Mouse (Mus musculus): ENCODE results near the gene Ift88.
A peak's percentile ranks its signal among the peaks of the same experiment; 100 is the strongest.
"Not testable (repeated sequence)": the region's sequence is repeated elsewhere in the genome, so short reads cannot be mapped to it uniquely, and the experiment has no call there.

Ift88 gene

GRCm38 (mm10) chr14:57452516-57452915, 28.7 kb downstream of the Ift88 start:
- no peak for DNase-seq (ENCODE audit: low spot score)

DNA sequence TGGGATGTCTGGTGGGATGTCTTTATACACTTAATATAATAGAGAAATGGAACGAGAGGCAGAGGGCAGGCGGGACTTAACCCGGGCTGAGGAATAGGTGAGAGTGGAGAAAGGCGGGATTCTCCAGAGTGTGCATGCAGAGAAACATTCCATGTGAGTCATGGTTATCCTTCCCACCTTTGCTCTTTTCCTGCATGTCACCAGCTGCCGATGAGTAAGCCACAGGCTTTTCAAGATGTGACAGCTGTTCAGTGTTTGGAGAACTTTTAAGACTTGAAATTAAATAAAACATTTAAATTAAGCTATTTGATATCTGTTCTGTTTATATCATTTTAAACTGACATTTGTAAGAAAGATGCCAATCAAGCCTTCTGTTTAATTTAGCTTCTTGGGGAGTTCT, 36.0 kb downstream of the Ift88 start:
- DNase-seq (ENCODE audit: low spot score), result no peak

- not testable (repeated sequence) for DNase-seq (ENCODE audit: low spot score)
Measured at GRCm38 (mm10) chr14:57460326-57460725, 36.5 kb downstream of the Ift88 start.

DNA sequence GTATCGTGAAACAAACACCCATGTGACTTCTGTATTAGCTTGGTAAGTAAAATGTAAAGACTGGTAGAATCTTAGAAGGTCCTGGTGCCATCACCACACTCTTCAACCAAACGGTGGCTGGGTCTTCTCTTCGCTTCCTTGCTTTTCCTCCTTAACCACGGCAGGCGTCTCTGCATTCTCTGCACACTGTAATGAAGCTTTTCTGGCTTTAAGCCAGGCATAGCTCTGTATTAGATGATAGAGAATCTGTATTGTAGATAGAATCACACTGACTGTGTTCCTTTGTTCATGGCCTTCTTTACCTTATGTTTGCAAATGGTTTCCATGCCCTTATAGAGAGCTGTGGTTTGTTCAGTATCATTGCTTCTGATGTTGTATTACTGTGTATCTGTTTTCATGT, 39.0 kb downstream of the Ift88 start:
- DNase-seq (ENCODE audit: low spot score), result no peak

DNA sequence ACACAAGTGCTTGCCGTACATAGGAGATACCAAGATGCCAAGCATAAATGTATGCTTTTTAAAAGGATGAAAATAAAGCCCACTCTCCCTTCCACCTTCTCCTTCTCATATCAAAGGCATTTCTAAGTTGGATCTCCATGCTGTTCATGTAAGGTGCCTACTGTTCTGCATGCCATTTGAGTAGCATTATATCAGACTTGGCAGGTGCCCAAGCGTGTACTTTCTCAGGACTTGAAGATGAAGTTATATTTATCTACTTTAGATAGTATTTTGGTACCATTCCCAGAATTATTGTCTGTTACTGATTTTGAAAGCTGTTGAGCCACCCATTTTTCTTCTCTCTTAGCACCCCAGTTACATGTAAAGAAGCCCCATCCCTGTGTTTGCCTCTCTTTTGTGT, 51.2 kb downstream of the Ift88 start:
- no peak for DNase-seq (ENCODE audit: low spot score)

DNA sequence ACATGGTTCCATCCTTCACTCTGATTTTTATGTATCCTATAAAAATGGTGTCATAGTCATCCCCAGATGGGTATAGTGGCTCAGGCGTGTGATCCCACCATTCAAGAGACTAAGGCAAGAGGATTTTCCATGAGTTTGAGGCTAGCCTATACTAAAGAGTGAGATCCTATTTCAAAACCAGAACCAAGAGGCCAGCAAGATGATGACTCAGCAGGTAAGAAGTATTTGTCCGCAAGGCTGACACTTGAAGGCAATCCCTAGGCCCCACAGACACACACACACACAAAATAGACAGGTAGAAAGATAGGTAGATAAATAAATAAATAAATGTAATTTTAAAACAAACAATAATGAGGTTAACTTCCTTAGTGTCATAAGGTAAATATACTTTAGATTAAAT, 58.4 kb downstream of the Ift88 start:
- DNase-seq (ENCODE audit: low spot score), result no peak

DNA sequence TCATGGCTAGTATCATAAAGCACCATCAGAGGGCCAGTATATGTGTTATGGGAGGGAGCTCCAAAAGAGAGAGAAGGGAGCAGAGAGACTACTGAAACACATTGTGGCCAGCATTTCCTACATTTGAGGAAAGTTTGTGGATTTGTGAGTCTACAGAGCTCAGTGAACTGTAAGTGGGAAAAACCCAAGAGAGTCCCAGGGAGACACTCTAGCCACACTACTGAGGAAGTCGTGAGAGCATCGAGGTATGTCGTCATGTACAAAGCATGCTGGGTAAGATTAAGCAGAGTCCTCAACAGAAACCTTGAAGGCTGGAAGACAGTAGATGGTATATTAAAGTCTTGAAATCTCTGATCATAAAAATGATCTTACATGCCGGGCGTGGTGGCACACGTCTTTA, 60.3 kb downstream of the Ift88 start:
- DNase-seq (ENCODE audit: low spot score), result no peak

DNA sequence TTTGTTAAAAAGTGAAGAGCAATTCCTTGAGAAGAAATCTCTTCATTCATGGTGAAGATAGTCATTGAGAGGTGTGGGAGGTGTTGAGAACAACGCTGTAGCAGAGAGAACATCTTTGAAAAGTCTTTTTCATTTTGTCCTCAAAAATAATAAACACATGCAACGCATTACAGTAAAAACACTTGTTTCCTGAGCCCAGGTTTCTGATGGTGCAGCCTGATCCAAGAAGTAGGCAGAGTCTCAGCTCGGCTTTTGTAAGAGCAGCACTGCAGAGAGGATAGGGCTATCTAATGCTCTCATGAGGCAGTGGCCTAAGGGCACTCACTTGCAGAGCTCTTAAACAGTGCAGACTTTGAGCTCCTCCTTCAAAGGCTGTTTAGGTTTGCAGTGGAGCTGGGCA, 65.8 kb downstream of the Ift88 start:
- no peak for DNase-seq (ENCODE audit: low spot score)

GRCm38 (mm10) chr14:57493840-57494239, 70.0 kb downstream of the Ift88 start:
- no peak for DNase-seq (ENCODE audit: low spot score)

DNA sequence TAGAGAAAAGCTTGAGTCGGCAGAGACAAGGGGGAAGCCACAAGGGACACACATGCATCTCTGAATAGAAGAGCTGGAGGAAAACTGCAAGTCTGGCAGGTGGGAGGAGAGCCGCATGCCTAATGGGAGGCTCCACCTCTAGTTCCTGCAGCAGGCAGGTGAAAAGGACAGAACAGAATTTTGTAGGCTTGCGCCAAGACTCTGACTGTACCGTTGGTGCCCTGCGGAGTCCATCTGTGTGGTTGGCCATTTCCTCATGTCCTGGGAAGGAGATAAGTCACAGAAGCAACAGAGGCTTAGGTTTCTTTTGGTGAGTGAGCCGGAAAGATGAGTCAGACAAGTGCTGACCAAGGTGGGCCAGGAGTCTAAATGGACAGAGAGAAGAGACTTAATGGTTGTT, 79.9 kb downstream of the Ift88 start:
- no peak for DNase-seq (ENCODE audit: low spot score)

- DNase-seq (ENCODE audit: low spot score), result no peak
Measured at GRCm38 (mm10) chr14:57509554-57509953, 85.7 kb downstream of the Ift88 start.

GRCm38 (mm10) chr14:57515156-57515762, 91.4 kb downstream of the Ift88 start:
- DNase-seq (ENCODE audit: low spot score), result no peak

DNA sequence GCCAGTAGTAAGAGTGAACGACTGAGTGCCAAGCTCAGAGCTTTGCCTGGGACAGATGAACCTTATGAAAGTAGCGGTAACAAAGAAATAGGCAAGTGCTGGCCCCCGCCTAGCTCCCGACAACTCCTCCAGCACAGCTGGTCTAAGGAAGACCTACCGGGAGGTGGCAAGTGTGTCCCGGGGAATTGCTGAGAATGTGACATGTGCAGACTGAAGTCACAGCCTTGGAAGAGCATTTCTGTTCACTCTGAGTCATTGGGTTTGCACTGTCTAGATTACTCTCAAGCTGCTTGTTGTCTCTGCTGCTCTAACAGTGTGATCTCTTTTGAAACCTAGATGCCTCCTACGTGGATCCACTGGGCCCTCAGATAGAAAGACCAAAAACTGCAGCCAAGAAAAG, 93.1 kb downstream of the Ift88 start:
- no peak for DNase-seq (ENCODE audit: low spot score)

- DNase-seq (ENCODE audit: low spot score), result no peak
Measured at GRCm38 (mm10) chr14:57523762-57524161, 99.9 kb downstream of the Ift88 start.

- peak; percentile 57 for DNase-seq (ENCODE audit: low spot score)
Measured at GRCm38 (mm10) chr14:57524671-57525387, 101.0 kb downstream of the Ift88 start, which contains the start of gene Il17d. Il17d (plus strand) TSS chr14:57524777.

- DNase-seq (ENCODE audit: low spot score), result peak; percentile 62
Measured at GRCm38 (mm10) chr14:57525388-57526049, 101.7 kb downstream of the Ift88 start.

- DNase-seq (ENCODE audit: low spot score), result no peak
Measured at GRCm38 (mm10) chr14:57526050-57526623, 102.3 kb downstream of the Ift88 start.

- no peak for DNase-seq (ENCODE audit: low spot score)
Measured at GRCm38 (mm10) chr14:57527122-57527521, 103.3 kb downstream of the Ift88 start.

- DNase-seq (ENCODE audit: low spot score), result no peak
Measured at GRCm38 (mm10) chr14:57527598-57527997, 103.7 kb downstream of the Ift88 start.

DNA sequence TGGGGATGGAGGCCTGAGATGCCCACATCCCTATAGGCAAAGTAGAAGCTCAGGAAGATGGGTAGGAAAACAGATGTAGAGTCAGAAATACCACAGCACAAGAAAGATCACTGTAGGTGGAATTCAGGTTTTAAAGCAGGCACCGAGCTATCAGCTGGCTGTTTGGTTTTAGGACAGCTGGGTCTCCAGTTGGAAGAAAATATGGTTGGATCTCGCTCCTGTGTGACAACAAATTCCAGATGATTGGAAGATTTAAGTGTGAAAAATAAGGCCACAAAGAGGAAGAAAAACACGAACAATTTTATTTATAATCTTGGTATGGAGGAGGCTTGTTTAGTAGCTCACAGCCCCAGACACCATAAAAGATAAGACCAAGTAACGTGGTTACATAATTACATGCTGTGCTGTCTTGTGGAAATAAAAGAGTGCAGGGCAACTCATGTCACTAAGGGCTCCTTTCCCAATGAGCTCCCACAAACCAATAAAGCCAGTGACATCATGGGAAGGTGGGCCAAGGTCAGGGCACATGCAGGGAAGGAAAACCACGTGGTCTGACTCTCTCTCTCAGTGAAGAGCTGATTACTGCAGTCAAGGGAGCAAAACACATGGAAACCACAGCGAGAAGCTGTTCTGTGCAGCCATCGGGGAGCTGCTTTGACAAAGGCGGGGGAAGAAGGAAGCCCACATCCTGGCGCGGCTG, 105.4 kb downstream of the Ift88 start:
- no peak for DNase-seq (ENCODE audit: low spot score)

- no peak for DNase-seq (ENCODE audit: low spot score)
Measured at GRCm38 (mm10) chr14:57529786-57530515, 106.1 kb downstream of the Ift88 start.

GRCm38 (mm10) chr14:57532577-57532976, 108.7 kb downstream of the Ift88 start:
- no peak for DNase-seq (ENCODE audit: low spot score)
